Mouse (Mus musculus): ENCODE measurements around the gene Myo7a. TPM values are rescaled to one million over a fixed set of nuclear protein-coding genes. Genes with fewer than 3 reads are reported as not detected.
A peak's percentile ranks its signal among the peaks of the same experiment; 100 is the strongest.

Gene Myo7a
- polyA plus RNA-seq, 1 experiment from 2014 or later, result 24.0 TPM

GRCm38 (mm10) chr7:98140597-98140996, 21.3 kb upstream of the Myo7a start:
- Histone ChIP-seq H3K4me3 (ENCODE audit: low read depth, low read length) (no peak overlapping the region), H3K27ac (ENCODE audit: low read depth, low read length) (no peak overlapping the region), H3K4me2 (replicated peaks; ENCODE audit: low read depth) (no peak overlapping the region), H3K4me1 (replicated peaks; ENCODE audit: control insufficient read depth, insufficient read depth, low read length) (no peaks in the 10 kb centered on the region), H3K36me3 (ENCODE audit: control insufficient read depth, insufficient read depth) (no peaks in the 10 kb centered on the region), H3K9me3 (ENCODE audit: control insufficient read depth) (no peaks in the 10 kb centered on the region), H3K9ac (ENCODE audit: low read depth, low read length) (no peak overlapping the region), H3K27me3 (replicated peaks; ENCODE audit: control insufficient read depth, insufficient read depth, low read length) (no peaks in the 10 kb centered on the region)
- no peak for TF ChIP-seq CTCF (IDR thresholded peaks at IDR 0.05; ENCODE audit: low read depth)
- 44% methylated on average over 2 of the region's 2 CpGs for WGBS
- ATAC-seq, result no peak

- Histone ChIP-seq H3K4me3 (ENCODE audit: low read depth, low read length) (no peak overlapping the region), H3K4me1 (replicated peaks; ENCODE audit: control insufficient read depth, insufficient read depth, low read length) (no peaks in the 10 kb centered on the region), H3K36me3 (ENCODE audit: control insufficient read depth, insufficient read depth) (no peaks in the 10 kb centered on the region), H3K9me3 (ENCODE audit: control insufficient read depth) (no peaks in the 10 kb centered on the region), H3K4me2 (replicated peaks; ENCODE audit: low read depth) (no peak overlapping the region), H3K27ac (ENCODE audit: low read depth, low read length) (no peak overlapping the region), H3K27me3 (replicated peaks; ENCODE audit: control insufficient read depth, insufficient read depth, low read length) (no peaks in the 10 kb centered on the region), H3K9ac (ENCODE audit: low read depth, low read length) (no peak overlapping the region)
- TF ChIP-seq CTCF (IDR thresholded peaks at IDR 0.05; ENCODE audit: low read depth), result no peak
- 36% methylated on average over 9 of the region's 9 CpGs for WGBS
- no peak for ATAC-seq
Observed at GRCm38 (mm10) chr7:98139216-98139615, 19.9 kb upstream of the Myo7a start.

- no peak for ATAC-seq
- no peaks in the 10 kb centered on the region for H3K4me1 ChIP-seq (replicated peaks; ENCODE audit: control insufficient read depth, insufficient read depth, low read length)
- H3K27me3 ChIP-seq (replicated peaks; ENCODE audit: control insufficient read depth, insufficient read depth, low read length), result no peaks in the 10 kb centered on the region
- no peak overlapping the region for H3K27ac ChIP-seq (ENCODE audit: low read depth, low read length)
- no peak for TF ChIP-seq CTCF (IDR thresholded peaks at IDR 0.05; ENCODE audit: low read depth)
- H3K9me3 ChIP-seq (ENCODE audit: control insufficient read depth), result no peaks in the 10 kb centered on the region
- H3K36me3 ChIP-seq (ENCODE audit: control insufficient read depth, insufficient read depth), result no peaks in the 10 kb centered on the region
- no peak overlapping the region for H3K4me2 ChIP-seq (replicated peaks; ENCODE audit: low read depth)
- WGBS, result 38% methylated on average over 2 of the region's 2 CpGs
- H3K9ac ChIP-seq (ENCODE audit: low read depth, low read length), result no peak overlapping the region
- no peak overlapping the region for H3K4me3 ChIP-seq (ENCODE audit: low read depth, low read length)
Observed at GRCm38 (mm10) chr7:98137995-98138394, 18.7 kb upstream of the Myo7a start.

- no peak for TF ChIP-seq CTCF (IDR thresholded peaks at IDR 0.05; ENCODE audit: low read depth)
- no peaks in the 10 kb centered on the region for H3K9me3 ChIP-seq (ENCODE audit: control insufficient read depth)
- WGBS, result 58% methylated on average over 3 of the region's 3 CpGs
- H3K27me3 ChIP-seq (replicated peaks; ENCODE audit: control insufficient read depth, insufficient read depth, low read length), result no peaks in the 10 kb centered on the region
- H3K9ac ChIP-seq (ENCODE audit: low read depth, low read length), result no peak overlapping the region
- H3K4me3 ChIP-seq (ENCODE audit: low read depth, low read length), result no peak overlapping the region
- no peak overlapping the region for H3K27ac ChIP-seq (ENCODE audit: low read depth, low read length)
- no peaks in the 10 kb centered on the region; the same call in 1 of the 2 replicates for H3K36me3 ChIP-seq (ENCODE audit: control insufficient read depth, insufficient read depth)
- ATAC-seq, result no peak
- no peak overlapping the region for H3K4me2 ChIP-seq (replicated peaks; ENCODE audit: low read depth)
- H3K4me1 ChIP-seq (replicated peaks; ENCODE audit: control insufficient read depth, insufficient read depth, low read length), result no peaks in the 10 kb centered on the region
Observed at GRCm38 (mm10) chr7:98137583-98137982, 18.3 kb upstream of the Myo7a start.

GRCm38 (mm10) chr7:98131751-98132150, 12.4 kb upstream of the Myo7a start:
- Histone ChIP-seq H3K36me3 (ENCODE audit: control insufficient read depth, insufficient read depth) (peaks cover 12% of the 10 kb centered on the region; the same call in 1 of the 2 replicates), H3K27me3 (replicated peaks; ENCODE audit: control insufficient read depth, insufficient read depth, low read length) (no peaks in the 10 kb centered on the region), H3K4me2 (replicated peaks; ENCODE audit: low read depth) (no peak overlapping the region), H3K9ac (ENCODE audit: low read depth, low read length) (no peak overlapping the region), H3K4me3 (ENCODE audit: low read depth, low read length) (no peak overlapping the region), H3K27ac (ENCODE audit: low read depth, low read length) (no peak overlapping the region), H3K9me3 (ENCODE audit: control insufficient read depth) (no peaks in the 10 kb centered on the region), H3K4me1 (replicated peaks; ENCODE audit: control insufficient read depth, insufficient read depth, low read length) (no peaks in the 10 kb centered on the region)
- peak; percentile 59 for TF ChIP-seq CTCF (IDR thresholded peaks at IDR 0.05; ENCODE audit: low read depth)
- WGBS, result 92% methylated on average over 8 of the region's 8 CpGs
- no peak for ATAC-seq

- 42% methylated on average over 5 of the region's 5 CpGs for WGBS
- Histone ChIP-seq H3K4me3 (ENCODE audit: low read depth, low read length) (no peak overlapping the region), H3K4me1 (replicated peaks; ENCODE audit: control insufficient read depth, insufficient read depth, low read length) (peaks cover 8% of the 10 kb centered on the region; the same call in 1 of the 2 replicates), H3K27me3 (replicated peaks; ENCODE audit: control insufficient read depth, insufficient read depth, low read length) (no peaks in the 10 kb centered on the region), H3K9me3 (ENCODE audit: control insufficient read depth) (no peaks in the 10 kb centered on the region), H3K9ac (ENCODE audit: low read depth, low read length) (no peak overlapping the region), H3K27ac (ENCODE audit: low read depth, low read length) (no peak overlapping the region), H3K4me2 (replicated peaks; ENCODE audit: low read depth) (no peak overlapping the region), H3K36me3 (ENCODE audit: control insufficient read depth, insufficient read depth) (peaks cover 12% of the 10 kb centered on the region; the same call in 1 of the 2 replicates)
- peak; percentile 74 for TF ChIP-seq CTCF (IDR thresholded peaks at IDR 0.05; ENCODE audit: low read depth)
- ATAC-seq, result no peak
Observed at GRCm38 (mm10) chr7:98125473-98125872, 6.1 kb upstream of the Myo7a start.

GRCm38 (mm10) chr7:98124701-98125100, 5.4 kb upstream of the Myo7a start:
- no peaks in the 10 kb centered on the region for H3K9me3 ChIP-seq (ENCODE audit: control insufficient read depth)
- no peak overlapping the region for H3K27ac ChIP-seq (ENCODE audit: low read depth, low read length)
- no peak for TF ChIP-seq CTCF (IDR thresholded peaks at IDR 0.05; ENCODE audit: low read depth)
- no peaks in the 10 kb centered on the region for H3K27me3 ChIP-seq (replicated peaks; ENCODE audit: control insufficient read depth, insufficient read depth, low read length)
- no peak overlapping the region for H3K4me2 ChIP-seq (replicated peaks; ENCODE audit: low read depth)
- no peak overlapping the region for H3K9ac ChIP-seq (ENCODE audit: low read depth, low read length)
- no peak for ATAC-seq
- 34% methylated on average over 5 of the region's 5 CpGs for WGBS
- H3K36me3 ChIP-seq (ENCODE audit: control insufficient read depth, insufficient read depth), result peaks cover 12% of the 10 kb centered on the region; the same call in 1 of the 2 replicates
- H3K4me1 ChIP-seq (replicated peaks; ENCODE audit: control insufficient read depth, insufficient read depth, low read length), result peaks cover 9% of the 10 kb centered on the region; the same call in 1 of the 2 replicates
- no peak overlapping the region for H3K4me3 ChIP-seq (ENCODE audit: low read depth, low read length)
